Mouse (Mus musculus): Measurements from ENCODE around the gene Efhc1. TPM values are rescaled to one million over a fixed set of nuclear protein-coding genes. Genes with fewer than 3 reads are reported as not detected.
A peak's percentile ranks its signal among the peaks of the same experiment; 100 is the strongest.

The Efhc1 gene
- polyA plus RNA-seq (2012; fragmentation: generic; extraction: Trizol): 0.13 TPM

DNA sequence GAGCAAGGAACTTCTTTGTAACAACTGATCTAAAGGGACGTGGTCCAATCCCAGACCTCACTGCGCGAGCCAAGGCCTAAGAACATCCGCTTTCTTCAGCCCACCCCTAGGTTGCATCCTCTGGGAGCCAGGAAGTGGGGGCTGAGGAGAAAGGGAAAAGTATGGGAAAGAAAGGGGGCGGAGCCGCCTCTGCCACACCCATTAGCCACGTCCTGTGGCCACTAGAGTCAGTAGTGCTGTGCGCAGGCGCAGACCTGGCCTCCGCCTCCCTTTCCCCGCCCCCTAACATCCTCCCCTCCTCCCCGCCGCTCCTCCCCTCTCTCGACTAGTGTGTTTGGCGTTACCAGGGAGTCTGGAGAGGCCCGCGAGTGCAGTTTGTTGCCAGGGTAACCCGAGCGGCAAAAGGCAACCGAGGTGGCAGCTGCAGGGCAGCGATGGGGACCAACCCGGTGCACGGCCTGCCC lies at the start of gene Efhc1:
Gene Efhc1 (plus strand): TSS at position 327 of the 464 bp plus-strand sequence.
- no peaks in the 10 kb centered on the region for H3K36me3 ChIP-seq (ENCODE audit: control insufficient read depth, insufficient read depth)
- H3ac ChIP-seq (ENCODE audit: control insufficient read depth, insufficient read length): no peak within 1 kb of the TSS
- no peaks in the 10 kb centered on the region for H3K27me3 ChIP-seq (ENCODE audit: control insufficient read depth, insufficient read depth, insufficient read length)
- no peak for TF ChIP-seq MAX (IDR thresholded peaks at IDR 0.05; ENCODE audit: low read depth)
- TF ChIP-seq TCF12 (IDR thresholded peaks at IDR 0.05; ENCODE audit: insufficient read depth, poor library complexity, severe bottlenecking): no peak
- no peak for TF ChIP-seq POLR2AphosphoS2 (IDR thresholded peaks at IDR 0.05; ENCODE audit: insufficient read length, low read depth)
- no peak for TF ChIP-seq E2F4 (IDR thresholded peaks at IDR 0.05; ENCODE audit: insufficient read depth)
- TF ChIP-seq MYOD1 (IDR thresholded peaks at IDR 0.05; ENCODE audit: control insufficient read depth in 1 of 3, insufficient read length in 2 of 3, low read depth in 2 of 3): peak in 1 of 3 experiments; percentile 40
- TF ChIP-seq CEBPB (IDR thresholded peaks at IDR 0.05; ENCODE audit: insufficient read depth, poor library complexity, severe bottlenecking): no peak
- TF ChIP-seq TCF3 (IDR thresholded peaks at IDR 0.05; ENCODE audit: insufficient read length, low read depth): no peak
- TF ChIP-seq POLR2A (IDR thresholded peaks at IDR 0.05; ENCODE audit: insufficient read length, low read depth): peak; percentile 11
- no peak for TF ChIP-seq REST (IDR thresholded peaks at IDR 0.05; ENCODE audit: insufficient read depth, insufficient read length)
- TF ChIP-seq SRF (IDR thresholded peaks at IDR 0.05; ENCODE audit: control insufficient read depth, insufficient read length, low read depth): no peak
- peak in 1 of 3 experiments; percentile 59 for TF ChIP-seq MYOG (IDR thresholded peaks at IDR 0.05; ENCODE audit: control insufficient read depth in 1 of 3, insufficient read depth in 1 of 3, insufficient read length in 2 of 3, low read depth in 2 of 3)
- no peak for TF ChIP-seq USF1 (IDR thresholded peaks at IDR 0.05; ENCODE audit: low read depth)
- peak within 1 kb of the TSS; percentile 34 for H3K4me2 ChIP-seq (ENCODE audit: low read depth)
- H3K79me2 ChIP-seq (ENCODE audit: control insufficient read depth, insufficient read depth): no peaks in the 10 kb centered on the region
- no peak within 1 kb of the TSS for H3K4me3 ChIP-seq

DNA sequence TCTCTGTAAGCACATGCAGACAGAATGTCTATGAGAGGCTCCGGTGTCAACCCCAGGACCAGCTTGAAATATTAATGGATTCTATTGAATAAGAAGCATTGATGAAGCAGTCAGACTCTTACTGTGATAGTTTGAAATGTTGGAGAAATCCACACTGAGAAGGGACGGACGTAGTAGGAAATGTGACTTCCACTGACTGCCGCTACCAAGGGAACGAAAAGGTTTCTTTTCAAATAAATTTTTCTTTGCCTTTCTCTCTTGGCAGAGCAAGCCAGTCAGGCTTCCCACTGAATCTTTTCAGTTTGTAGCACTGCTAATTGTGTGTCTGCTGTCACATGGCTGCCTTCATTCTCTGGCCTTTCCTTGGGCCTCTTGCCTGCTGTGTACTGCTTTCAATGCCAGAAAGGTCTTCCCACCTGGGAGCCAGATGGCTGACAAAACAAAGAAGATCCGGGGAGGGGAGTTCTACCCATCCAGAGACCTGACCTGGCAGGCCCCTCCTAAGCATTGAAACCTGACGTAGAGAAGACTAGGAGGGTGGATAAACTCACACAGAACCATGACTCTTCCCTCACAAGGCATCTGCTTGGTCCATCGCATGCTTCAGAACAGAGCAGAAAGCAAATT lies 45.8 kb upstream of the Efhc1 start:
- no peaks in the 10 kb centered on the region for H3K79me2 ChIP-seq (ENCODE audit: control insufficient read depth, insufficient read depth)
- no peaks in the 10 kb centered on the region for H3K36me3 ChIP-seq (ENCODE audit: control insufficient read depth, insufficient read depth)
- H3K27me3 ChIP-seq (ENCODE audit: control insufficient read depth, insufficient read depth, insufficient read length): no peaks in the 10 kb centered on the region
- no peak overlapping the region for H3K4me3 ChIP-seq
- TF ChIP-seq E2F4 (IDR thresholded peaks at IDR 0.05; ENCODE audit: insufficient read depth) (no peak), TCF3 (IDR thresholded peaks at IDR 0.05; ENCODE audit: insufficient read length, low read depth) (no peak), POLR2AphosphoS2 (IDR thresholded peaks at IDR 0.05; ENCODE audit: insufficient read length, low read depth) (no peak), MYOD1 (IDR thresholded peaks at IDR 0.05; ENCODE audit: control insufficient read depth in 1 of 3, insufficient read length in 2 of 3, low read depth in 2 of 3) (no peak), TCF12 (IDR thresholded peaks at IDR 0.05; ENCODE audit: insufficient read depth, poor library complexity, severe bottlenecking) (no peak), MAX (IDR thresholded peaks at IDR 0.05; ENCODE audit: low read depth) (no peak), USF1 (IDR thresholded peaks at IDR 0.05; ENCODE audit: low read depth) (no peak), CEBPB (IDR thresholded peaks at IDR 0.05; ENCODE audit: insufficient read depth, poor library complexity, severe bottlenecking) (no peak), POLR2A (IDR thresholded peaks at IDR 0.05; ENCODE audit: insufficient read length, low read depth) (no peak), SRF (IDR thresholded peaks at IDR 0.05; ENCODE audit: control insufficient read depth, insufficient read length, low read depth) (no peak), MYOG (IDR thresholded peaks at IDR 0.05; ENCODE audit: control insufficient read depth in 1 of 3, insufficient read depth in 1 of 3, insufficient read length in 2 of 3, low read depth in 2 of 3) (no peak), REST (IDR thresholded peaks at IDR 0.05; ENCODE audit: insufficient read depth, insufficient read length) (no peak)
- H3K4me2 ChIP-seq (ENCODE audit: low read depth): no peak overlapping the region
- no peak overlapping the region for H3ac ChIP-seq (ENCODE audit: control insufficient read depth, insufficient read length)

GRCm38 (mm10) chr1:20906128-20906515 lies 45.3 kb upstream of the Efhc1 start:
- TF ChIP-seq SRF (IDR thresholded peaks at IDR 0.05; ENCODE audit: control insufficient read depth, insufficient read length, low read depth) (no peak), TCF12 (IDR thresholded peaks at IDR 0.05; ENCODE audit: insufficient read depth, poor library complexity, severe bottlenecking) (no peak), REST (IDR thresholded peaks at IDR 0.05; ENCODE audit: insufficient read depth, insufficient read length) (no peak), MYOD1 (IDR thresholded peaks at IDR 0.05; ENCODE audit: control insufficient read depth in 1 of 3, insufficient read length in 2 of 3, low read depth in 2 of 3) (no peak), MYOG (IDR thresholded peaks at IDR 0.05; ENCODE audit: control insufficient read depth in 1 of 3, insufficient read depth in 1 of 3, insufficient read length in 2 of 3, low read depth in 2 of 3) (no peak), USF1 (IDR thresholded peaks at IDR 0.05; ENCODE audit: low read depth) (no peak), MAX (IDR thresholded peaks at IDR 0.05; ENCODE audit: low read depth) (no peak), POLR2A (IDR thresholded peaks at IDR 0.05; ENCODE audit: insufficient read length, low read depth) (no peak), E2F4 (IDR thresholded peaks at IDR 0.05; ENCODE audit: insufficient read depth) (no peak), CEBPB (IDR thresholded peaks at IDR 0.05; ENCODE audit: insufficient read depth, poor library complexity, severe bottlenecking) (no peak), TCF3 (IDR thresholded peaks at IDR 0.05; ENCODE audit: insufficient read length, low read depth) (no peak), POLR2AphosphoS2 (IDR thresholded peaks at IDR 0.05; ENCODE audit: insufficient read length, low read depth) (no peak)

GRCm38 (mm10) chr1:20908541-20908940 lies 42.9 kb upstream of the Efhc1 start:
- no peaks in the 10 kb centered on the region for H3K36me3 ChIP-seq (ENCODE audit: control insufficient read depth, insufficient read depth)

More at GRCm38 (mm10) chr1:20906128-20906515, 45.3 kb upstream of the Efhc1 start:
- Histone ChIP-seq H3K4me3 (no peak overlapping the region), H3ac (ENCODE audit: control insufficient read depth, insufficient read length) (no peak overlapping the region), H3K4me2 (ENCODE audit: low read depth) (no peak overlapping the region), H3K36me3 (ENCODE audit: control insufficient read depth, insufficient read depth) (no peaks in the 10 kb centered on the region), H3K27me3 (ENCODE audit: control insufficient read depth, insufficient read depth, insufficient read length) (no peaks in the 10 kb centered on the region), H3K79me2 (ENCODE audit: control insufficient read depth, insufficient read depth) (no peaks in the 10 kb centered on the region)

More at GRCm38 (mm10) chr1:20908541-20908940, 42.9 kb upstream of the Efhc1 start:
- Histone ChIP-seq H3ac (ENCODE audit: control insufficient read depth, insufficient read length) (no peak overlapping the region), H3K79me2 (ENCODE audit: control insufficient read depth, insufficient read depth) (no peaks in the 10 kb centered on the region), H3K4me2 (ENCODE audit: low read depth) (no peak overlapping the region), H3K4me3 (no peak overlapping the region), H3K27me3 (ENCODE audit: control insufficient read depth, insufficient read depth, insufficient read length) (no peaks in the 10 kb centered on the region)
- no peak for TF ChIP-seq MAX (IDR thresholded peaks at IDR 0.05; ENCODE audit: low read depth)
- no peak for TF ChIP-seq POLR2AphosphoS2 (IDR thresholded peaks at IDR 0.05; ENCODE audit: insufficient read length, low read depth)
- no peak for TF ChIP-seq USF1 (IDR thresholded peaks at IDR 0.05; ENCODE audit: low read depth)
- TF ChIP-seq TCF3 (IDR thresholded peaks at IDR 0.05; ENCODE audit: insufficient read length, low read depth): no peak
- no peak for TF ChIP-seq CEBPB (IDR thresholded peaks at IDR 0.05; ENCODE audit: insufficient read depth, poor library complexity, severe bottlenecking)
- TF ChIP-seq MYOG (IDR thresholded peaks at IDR 0.05; ENCODE audit: control insufficient read depth in 1 of 3, insufficient read depth in 1 of 3, insufficient read length in 2 of 3, low read depth in 2 of 3): no peak
- TF ChIP-seq REST (IDR thresholded peaks at IDR 0.05; ENCODE audit: insufficient read depth, insufficient read length): no peak
- no peak for TF ChIP-seq SRF (IDR thresholded peaks at IDR 0.05; ENCODE audit: control insufficient read depth, insufficient read length, low read depth)
- TF ChIP-seq MYOD1 (IDR thresholded peaks at IDR 0.05; ENCODE audit: control insufficient read depth in 1 of 3, insufficient read length in 2 of 3, low read depth in 2 of 3): no peak
- TF ChIP-seq E2F4 (IDR thresholded peaks at IDR 0.05; ENCODE audit: insufficient read depth): no peak
- TF ChIP-seq POLR2A (IDR thresholded peaks at IDR 0.05; ENCODE audit: insufficient read length, low read depth): no peak
- no peak for TF ChIP-seq TCF12 (IDR thresholded peaks at IDR 0.05; ENCODE audit: insufficient read depth, poor library complexity, severe bottlenecking)

All from myocyte (in vitro differentiated cells).